Mouse (Mus musculus): ENCODE results near the gene Smarce1. TPM values are rescaled to one million over a fixed set of nuclear protein-coding genes. Genes with fewer than 3 reads are reported as not detected.
A peak's percentile ranks its signal among the peaks of the same experiment; 100 is the strongest.

The Smarce1 gene
- total RNA-seq (2012; rRNA removed): 85.4 and 130 TPM in 2 replicates

DNA sequence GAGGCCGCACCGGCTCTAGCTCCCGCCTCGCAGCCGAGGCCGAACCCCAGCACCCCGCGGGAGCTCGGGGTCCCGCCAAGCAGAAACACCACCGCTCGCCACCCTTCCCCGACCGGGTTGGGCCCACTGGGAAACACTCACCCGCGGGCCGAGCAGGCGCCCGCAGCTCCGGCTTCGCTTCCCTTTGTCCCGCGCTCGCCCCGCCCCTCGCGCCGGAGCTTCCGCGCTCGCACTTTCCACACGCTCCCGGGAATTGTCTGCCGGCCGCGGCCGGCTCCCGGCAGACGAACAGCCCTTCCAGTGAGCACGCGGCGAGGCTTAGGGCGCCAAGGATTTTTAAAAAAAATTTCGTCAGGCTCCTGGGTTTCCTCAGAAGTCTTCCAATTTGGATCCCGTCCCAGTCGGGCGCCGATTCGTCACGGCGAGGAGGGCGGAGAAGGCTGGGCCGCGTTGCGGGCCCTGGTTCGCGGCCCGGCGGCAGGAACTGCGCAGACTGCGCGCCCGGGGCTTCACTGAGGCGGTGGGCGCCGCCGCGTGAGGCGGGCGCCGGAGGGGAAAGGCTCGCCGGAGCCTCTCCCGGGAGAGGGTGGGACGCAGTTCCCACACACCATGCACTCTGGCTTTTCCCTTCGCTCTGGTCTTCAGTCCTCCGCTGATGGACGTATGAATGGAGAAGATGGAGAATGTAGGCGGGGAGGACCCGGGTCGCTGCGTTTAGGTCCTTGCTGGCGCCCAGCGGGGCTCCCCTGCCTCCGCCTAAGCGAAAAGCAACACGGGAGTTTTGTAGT, at the start of gene Smarce1:
Smarce1 (minus strand) TSS at position 757 of the 788 bp plus-strand sequence.
- in situ Hi-C loops (cut with MboI; ENCODE audit: low sequenced_read_pairs in 2 of 2, unreplicated experiment in 2 of 2): no loop called here
- H3K9ac ChIP-seq (ENCODE audit: insufficient read depth, low read depth, low read length, poor library complexity, severe bottlenecking): peak within 1 kb of the TSS; percentile 99
- peak within 1 kb of the TSS; percentile 82 to 89 for H3K4me3 ChIP-seq (ENCODE audit: insufficient read depth in 1 of 2, low read depth in 1 of 2, low read length in 2 of 2, poor library complexity in 1 of 2, severe bottlenecking in 1 of 2)
- H3K9me3 ChIP-seq (ENCODE audit: control insufficient read depth, insufficient read depth, low read depth, low read length): no peaks in the 10 kb centered on the region
- H3K27ac ChIP-seq (ENCODE audit: insufficient read depth, low read depth, low read length, poor library complexity, severe bottlenecking): peak within 1 kb of the TSS; percentile 79
- no peak for TF ChIP-seq CHD2 (IDR thresholded peaks at IDR 0.05; ENCODE audit: low read depth, low read length)
- TF ChIP-seq MAFK (IDR thresholded peaks at IDR 0.05; ENCODE audit: insufficient read depth, low read depth, low read length): no peak
- TF ChIP-seq ZC3H11A (IDR thresholded peaks at IDR 0.05; ENCODE audit: borderline replicate concordance, low read depth, low read length): peak; percentile 100
- TF ChIP-seq HCFC1 (IDR thresholded peaks at IDR 0.05; ENCODE audit: borderline replicate concordance, insufficient read depth, low read length): peak; percentile 53
- no peak for TF ChIP-seq ZNF384 (IDR thresholded peaks at IDR 0.05; ENCODE audit: low read depth, low read length)
- H3K4me1 ChIP-seq (ENCODE audit: control insufficient read depth in 2 of 2, insufficient read depth in 2 of 2, low read length in 2 of 2, poor library complexity in 1 of 2): no peaks in the 10 kb centered on the region; a peak in 1 of 4 replicates
- no peak for DNase-seq (ENCODE audit: low read depth, low spot score)
- peaks cover 2% of the 10 kb centered on the region; the same call in 1 of the 2 replicates for H3K36me3 ChIP-seq (ENCODE audit: control insufficient read depth, insufficient read depth, low read length, poor library complexity, severe bottlenecking)

DNA sequence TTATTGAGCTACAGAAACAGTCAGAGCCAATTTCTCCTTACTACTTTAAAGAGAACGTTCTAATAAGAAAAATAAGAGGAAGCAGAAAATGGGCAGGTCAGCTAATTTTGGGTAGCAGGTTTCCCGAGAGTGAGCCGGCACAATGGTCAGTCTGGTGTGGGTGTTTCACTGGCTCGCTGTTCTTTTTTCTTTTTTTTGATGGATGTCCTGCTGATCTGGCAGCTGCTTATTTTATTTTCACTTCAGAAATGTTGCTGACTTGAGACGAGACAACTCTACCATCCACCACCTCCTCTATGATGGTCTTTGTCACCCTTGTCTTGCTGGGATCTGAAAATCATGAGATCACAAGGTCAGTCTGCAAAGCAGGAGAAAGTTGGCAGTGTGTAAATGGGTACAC, 49.2 kb upstream of the Smarce1 start:
- H3K4me3 ChIP-seq (ENCODE audit: insufficient read depth in 1 of 2, low read depth in 1 of 2, low read length in 2 of 2, poor library complexity in 1 of 2, severe bottlenecking in 1 of 2): no peak overlapping the region
- no peaks in the 10 kb centered on the region for H3K36me3 ChIP-seq (ENCODE audit: control insufficient read depth, insufficient read depth, low read length, poor library complexity, severe bottlenecking)
- no peak for DNase-seq (ENCODE audit: low read depth, low spot score)
- TF ChIP-seq ZNF384 (IDR thresholded peaks at IDR 0.05; ENCODE audit: low read depth, low read length) (no peak), MAFK (IDR thresholded peaks at IDR 0.05; ENCODE audit: insufficient read depth, low read depth, low read length) (no peak), CHD2 (IDR thresholded peaks at IDR 0.05; ENCODE audit: low read depth, low read length) (no peak), ZC3H11A (IDR thresholded peaks at IDR 0.05; ENCODE audit: borderline replicate concordance, low read depth, low read length) (no peak), HCFC1 (IDR thresholded peaks at IDR 0.05; ENCODE audit: borderline replicate concordance, insufficient read depth, low read length) (no peak)
- in situ Hi-C loops (cut with MboI; ENCODE audit: low sequenced_read_pairs in 2 of 2, unreplicated experiment in 2 of 2): no loop called here
- H3K27ac ChIP-seq (ENCODE audit: insufficient read depth, low read depth, low read length, poor library complexity, severe bottlenecking): no peak overlapping the region
- H3K9me3 ChIP-seq (ENCODE audit: control insufficient read depth, insufficient read depth, low read depth, low read length): no peaks in the 10 kb centered on the region
- no peaks in the 10 kb centered on the region for H3K4me1 ChIP-seq (ENCODE audit: control insufficient read depth in 2 of 2, insufficient read depth in 2 of 2, low read length in 2 of 2, poor library complexity in 1 of 2)
- H3K9ac ChIP-seq (ENCODE audit: insufficient read depth, low read depth, low read length, poor library complexity, severe bottlenecking): no peak overlapping the region

DNA sequence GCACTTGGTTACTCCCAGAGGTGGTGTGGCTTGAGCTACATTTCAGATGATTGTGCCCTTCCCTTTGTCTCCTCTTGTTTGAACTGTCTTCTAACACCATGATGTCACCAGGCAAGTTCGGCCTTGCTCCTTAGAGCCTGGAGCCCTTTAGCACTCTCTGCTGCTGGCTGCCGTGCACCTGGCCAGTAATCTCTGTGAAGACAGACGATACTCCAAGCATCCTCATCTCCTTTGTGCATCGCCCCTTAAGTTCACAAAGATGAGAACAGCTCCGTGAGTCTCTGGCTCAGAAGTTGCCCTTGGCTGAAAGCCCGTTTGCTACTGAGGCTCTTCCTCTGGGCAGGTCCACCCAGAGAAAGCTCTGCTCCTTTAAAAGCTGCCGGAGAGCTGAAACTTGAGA, 46.0 kb upstream of the Smarce1 start:
- H3K4me3 ChIP-seq (ENCODE audit: insufficient read depth in 1 of 2, low read depth in 1 of 2, low read length in 2 of 2, poor library complexity in 1 of 2, severe bottlenecking in 1 of 2): no peak overlapping the region
- no peak for DNase-seq (ENCODE audit: low read depth, low spot score)
- TF ChIP-seq HCFC1 (IDR thresholded peaks at IDR 0.05; ENCODE audit: borderline replicate concordance, insufficient read depth, low read length) (no peak), ZNF384 (IDR thresholded peaks at IDR 0.05; ENCODE audit: low read depth, low read length) (no peak), ZC3H11A (IDR thresholded peaks at IDR 0.05; ENCODE audit: borderline replicate concordance, low read depth, low read length) (no peak), CHD2 (IDR thresholded peaks at IDR 0.05; ENCODE audit: low read depth, low read length) (no peak), MAFK (IDR thresholded peaks at IDR 0.05; ENCODE audit: insufficient read depth, low read depth, low read length) (no peak)
- in situ Hi-C loops (cut with MboI; ENCODE audit: low sequenced_read_pairs in 2 of 2, unreplicated experiment in 2 of 2): no loop called here
- H3K9me3 ChIP-seq (ENCODE audit: control insufficient read depth, insufficient read depth, low read depth, low read length): no peaks in the 10 kb centered on the region
- H3K4me1 ChIP-seq (ENCODE audit: control insufficient read depth in 2 of 2, insufficient read depth in 2 of 2, low read length in 2 of 2, poor library complexity in 1 of 2): no peaks in the 10 kb centered on the region
- H3K36me3 ChIP-seq (ENCODE audit: control insufficient read depth, insufficient read depth, low read length, poor library complexity, severe bottlenecking): no peaks in the 10 kb centered on the region
- no peak overlapping the region for H3K27ac ChIP-seq (ENCODE audit: insufficient read depth, low read depth, low read length, poor library complexity, severe bottlenecking)
- no peak overlapping the region for H3K9ac ChIP-seq (ENCODE audit: insufficient read depth, low read depth, low read length, poor library complexity, severe bottlenecking)

DNA sequence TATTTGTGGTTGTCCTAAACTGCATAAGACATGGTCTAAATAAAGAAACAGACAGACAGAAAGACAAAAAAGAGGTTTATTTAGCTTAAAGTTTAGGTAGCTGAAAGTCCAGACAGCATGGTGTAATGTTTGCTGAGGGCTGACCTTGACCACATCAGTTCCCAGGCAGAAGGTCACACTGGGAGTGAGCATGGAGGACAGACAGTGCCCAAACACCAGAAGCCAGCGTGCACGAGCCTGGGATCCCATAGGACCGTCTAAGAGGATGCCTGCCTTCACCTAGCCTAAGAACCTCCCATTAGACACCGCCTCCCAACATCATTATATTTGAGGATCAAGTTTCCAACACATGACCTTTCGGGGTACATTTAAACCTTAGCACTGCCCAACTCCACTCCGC, 44.8 kb upstream of the Smarce1 start:
- Histone ChIP-seq H3K27ac (ENCODE audit: insufficient read depth, low read depth, low read length, poor library complexity, severe bottlenecking) (no peak overlapping the region), H3K4me3 (ENCODE audit: insufficient read depth in 1 of 2, low read depth in 1 of 2, low read length in 2 of 2, poor library complexity in 1 of 2, severe bottlenecking in 1 of 2) (peak overlapping the region in 1 of 2 experiments; percentile 14; a peak in 1 of 4 replicates), H3K9me3 (ENCODE audit: control insufficient read depth, insufficient read depth, low read depth, low read length) (no peaks in the 10 kb centered on the region), H3K9ac (ENCODE audit: insufficient read depth, low read depth, low read length, poor library complexity, severe bottlenecking) (no peak overlapping the region), H3K36me3 (ENCODE audit: control insufficient read depth, insufficient read depth, low read length, poor library complexity, severe bottlenecking) (no peaks in the 10 kb centered on the region), H3K4me1 (ENCODE audit: control insufficient read depth in 2 of 2, insufficient read depth in 2 of 2, low read length in 2 of 2, poor library complexity in 1 of 2) (no peaks in the 10 kb centered on the region)
- in situ Hi-C loops (cut with MboI; ENCODE audit: low sequenced_read_pairs in 2 of 2, unreplicated experiment in 2 of 2): no loop called here
- TF ChIP-seq MAFK (IDR thresholded peaks at IDR 0.05; ENCODE audit: insufficient read depth, low read depth, low read length) (no peak), ZC3H11A (IDR thresholded peaks at IDR 0.05; ENCODE audit: borderline replicate concordance, low read depth, low read length) (no peak)
- DNase-seq (ENCODE audit: low read depth, low spot score): no peak

Measured in ES-E14 (cell line).